Mouse (Mus musculus) urinary bladder, postnatal 0 days (tissue): ENCODE data around the gene 8030411F24Rik. TPM values are rescaled to one million over a fixed set of nuclear protein-coding genes. Genes with fewer than 3 reads are reported as not detected.

Experiments used
- polyA plus RNA-seq: library from polyadenylated mRNA; unstranded; fragments of >200 nt; fragmentation: Nextera tagmentation; extraction: Ambion mirVana; gene quantifications from 2 replicates; pipeline ENCODE4 v1.2.1, GENCODE M21; 2015

8030411F24Rik gene
- not detected in 2 replicates for polyA plus RNA-seq

DNA sequence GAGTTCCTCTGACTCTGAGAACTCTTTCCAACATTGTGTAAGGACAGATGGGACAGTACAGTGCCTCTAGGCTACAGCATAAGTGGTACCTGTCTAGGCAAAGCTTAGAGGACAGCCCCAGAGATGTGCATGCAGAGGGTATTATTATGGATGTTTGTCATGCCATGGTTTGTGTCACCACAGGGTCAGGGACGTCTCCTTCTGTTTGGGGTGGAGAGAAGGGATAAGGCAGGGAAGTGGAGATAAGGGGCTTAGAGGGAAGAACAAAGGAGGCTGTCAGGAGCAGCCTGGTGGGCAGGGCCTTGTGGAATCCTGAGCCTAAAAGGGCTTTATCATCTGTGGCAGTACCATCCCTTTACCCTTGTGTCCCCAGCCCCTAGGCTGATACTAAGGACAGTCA, at the start of gene 8030411F24Rik:
TSS of gene 8030411F24Rik (plus strand) at position 301 of the 400 bp plus-strand sequence.

GRCm38 (mm10) chr2:148732327-148733000, 49.3 kb upstream of the 8030411F24Rik start, which contains the start of gene Napb:
Napb (minus strand) TSS chr2:148732467.

GRCm38 (mm10) chr2:148750058-148750457, 31.8 kb upstream of the 8030411F24Rik start, which contains the start of gene Cstl1:
Cstl1 (plus strand) TSS chr2:148750358.

GRCm38 (mm10) chr2:148771397-148771796, 10.4 kb upstream of the 8030411F24Rik start, which contains the start of gene Cst11:
Cst11 (minus strand) TSS chr2:148771497.

DNA sequence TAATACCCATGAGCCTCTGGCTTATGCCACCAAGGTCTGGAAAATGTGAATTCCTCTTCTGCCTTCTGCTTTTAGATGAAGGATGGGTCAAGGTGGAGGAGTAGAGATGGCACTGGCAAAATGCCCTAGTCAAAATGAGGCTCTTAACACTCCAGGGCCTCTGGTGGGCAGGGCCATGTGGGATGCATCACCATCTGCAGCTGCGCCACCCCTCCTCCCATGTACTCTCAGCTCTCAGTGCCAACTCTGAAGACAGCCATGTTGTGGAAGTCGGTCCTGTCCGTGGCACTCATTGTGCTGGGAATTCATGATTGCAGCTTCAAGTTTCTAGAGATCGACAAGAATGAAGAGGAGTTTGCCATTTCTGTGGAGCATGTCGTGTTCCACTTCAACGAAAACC, 7.3 kb downstream of the 8030411F24Rik start, which contains the start of gene Cst12:
TSS of gene Cst12 (plus strand) at position 220 of the 400 bp plus-strand sequence.

DNA sequence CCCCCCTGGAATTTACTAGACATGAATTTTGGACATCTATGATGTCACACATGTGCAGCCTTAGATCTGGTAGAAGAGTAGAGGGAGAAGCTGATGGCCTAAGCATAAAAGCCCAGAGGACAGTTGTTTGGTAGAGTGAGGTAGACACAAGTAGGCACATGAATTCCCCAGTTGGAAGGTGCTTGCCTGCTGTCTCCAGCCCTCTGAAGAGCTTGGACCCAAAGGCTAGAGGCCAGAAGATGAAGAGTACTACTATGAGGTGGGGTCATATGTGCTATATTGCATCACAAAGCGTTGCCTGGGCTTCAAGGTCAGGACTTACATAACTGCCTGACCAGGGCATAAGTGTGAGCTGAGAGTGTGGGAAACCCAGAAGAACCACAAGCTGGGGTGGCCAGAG, 16.7 kb downstream of the 8030411F24Rik start, which contains the start of gene Cst8:
TSS of gene Cst8 (plus strand) at position 301 of the 400 bp plus-strand sequence.

GRCm38 (mm10) chr2:148819909-148820308, 38.1 kb downstream of the 8030411F24Rik start, which contains the start of gene Cst13:
Cst13 (plus strand) TSS chr2:148820081.

DNA sequence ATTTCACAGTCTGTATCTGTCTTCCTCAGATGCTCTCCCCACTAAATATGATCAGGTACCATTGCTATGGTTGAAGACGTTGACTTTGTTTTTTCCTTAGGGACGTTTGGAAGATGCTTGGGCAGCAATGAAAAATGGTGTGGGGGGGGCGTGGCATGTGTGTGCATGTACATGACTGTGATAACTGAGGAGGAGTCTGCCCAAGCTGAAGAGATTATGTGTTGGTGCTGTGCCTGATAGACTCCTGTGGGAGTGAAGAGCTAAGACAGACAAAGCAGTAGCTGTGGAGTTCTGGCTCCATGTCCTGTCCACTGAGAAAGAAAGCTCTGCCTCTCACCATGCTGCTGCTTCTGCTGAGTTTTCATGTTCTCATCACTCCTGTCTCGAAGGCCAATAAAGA, 53.1 kb downstream of the 8030411F24Rik start, which contains the start of gene Cst9:
TSS of gene Cst9 (plus strand) at position 236 of the 400 bp plus-strand sequence.

Other genes with a start within 250 kb of the 8030411F24Rik start
- gene Nxt1, start 109.4 kb upstream of the 8030411F24Rik start, polyA plus RNA-seq: 43.2 and 44.2 TPM in 2 replicates
- 9.2 and 10.4 TPM in 2 replicates for gene Gzf1, start 101.0 kb upstream of the 8030411F24Rik start, polyA plus RNA-seq
- gene Napb, start 49.5 kb upstream of the 8030411F24Rik start, polyA plus RNA-seq: 1.1 and 1.2 TPM in 2 replicates
- not detected in 2 replicates for gene Cstl1, start 31.7 kb upstream of the 8030411F24Rik start, polyA plus RNA-seq
- gene Cst11, start 10.5 kb upstream of the 8030411F24Rik start, polyA plus RNA-seq: not detected in 2 replicates
- gene Cst12, start 7.4 kb downstream of the 8030411F24Rik start, polyA plus RNA-seq: not detected in 2 replicates
- gene Cst8, start 16.8 kb downstream of the 8030411F24Rik start, polyA plus RNA-seq: not detected in 2 replicates
- not detected in 2 replicates for gene Cst13, start 38.1 kb downstream of the 8030411F24Rik start, polyA plus RNA-seq
- not detected in 2 replicates for gene Cst9, start 53.1 kb downstream of the 8030411F24Rik start, polyA plus RNA-seq
- 0.41 TPM in 1 of 2 replicates, not detected in the other for gene 9230104L09Rik, start 83.0 kb downstream of the 8030411F24Rik start, polyA plus RNA-seq
- gene Cst3, start 93.7 kb downstream of the 8030411F24Rik start, polyA plus RNA-seq: 600 and 784 TPM in 2 replicates
- not detected in 2 replicates for gene Gm1330, start 221.2 kb downstream of the 8030411F24Rik start, polyA plus RNA-seq
- not detected in 2 replicates for gene Gm10750, start 235.2 kb downstream of the 8030411F24Rik start, polyA plus RNA-seq